Mouse (Mus musculus): ENCODE measurements around the gene Gm20671. TPM values are rescaled to one million over a fixed set of nuclear protein-coding genes. Genes with fewer than 3 reads are reported as not detected.

Gene Gm20671
- polyA plus RNA-seq (2017; shearing (Covaris generic)): not detected

GRCm38 (mm10) chr5:32827009-32827408 lies at the start of gene Gm20671:
Gene Gm20671 (minus strand): TSS chr5:32827109.

GRCm38 (mm10) chr5:32863253-32864228 lies 36.6 kb upstream of the Gm20671 start, which contains the start of gene Depdc5:
Gene Depdc5 (plus strand): TSS chr5:32863701.

GRCm38 (mm10) chr5:32853731-32854507 lies 27.0 kb upstream of the Gm20671 start, which contains the start of gene Prr14l:
Gene Prr14l (minus strand): TSS chr5:32854256.

GRCm38 (mm10) chr5:32785313-32785915 lies 41.5 kb downstream of the Gm20671 start, which contains the start of gene Pisd:
Gene Pisd (minus strand): TSS chr5:32785646.

Other genes starting within 250 kb of the Gm20671 start
- 1.00 TPM for gene Yes1, start 215.9 kb downstream of the Gm20671 start, polyA plus RNA-seq (2017; shearing (Covaris generic))
- gene Pisd, start 41.5 kb downstream of the Gm20671 start, polyA plus RNA-seq (2017; shearing (Covaris generic)): 133 TPM
- 36.9 TPM for gene Prr14l, start 27.1 kb upstream of the Gm20671 start, polyA plus RNA-seq (2017; shearing (Covaris generic))
- 29.2 TPM for gene Depdc5, start 36.6 kb upstream of the Gm20671 start, polyA plus RNA-seq (2017; shearing (Covaris generic))
- gene Ywhah, start 191.7 kb upstream of the Gm20671 start, polyA plus RNA-seq (2017; shearing (Covaris generic)): 217 TPM